Mouse (Mus musculus) brain, embryonic 14.5 days (tissue): ENCODE measurements at regions not wholly inside any gene's neighbourhood (a gene's known extent, or its start where the extent isn't known, plus 50 kb on each side); places are given as distances from the start of the nearest gene placed in this dataset.

Experiments used
- CTCF ChIP-seq: fragments of 200-500 bp; IDR thresholded peaks from 2 replicates; pipeline ENCODE4 v1.5.1; 2012; ENCODE audit warnings: inconsistent platforms, mild to moderate bottlenecking, moderate library complexity, borderline replicate concordance; ENCODE audit not compliant: insufficient read depth, insufficient read length; ENCODE audit errors: extremely low read depth
- POLR2A ChIP-seq: fragments of 200-500 bp; IDR thresholded peaks from 2 replicates; pipeline ENCODE4 v1.6.1; 2012; ENCODE audit warnings: mild to moderate bottlenecking, inconsistent platforms, borderline replicate concordance; ENCODE audit not compliant: poor library complexity, insufficient read depth, insufficient read length, severe bottlenecking; ENCODE audit errors: extremely low read depth

GRCm38 (mm10) chr15:62265484-62265937 lies 1342.7 kb upstream of the A1bg start:
- TF ChIP-seq POLR2A (no peak), CTCF (no peak)
